Mouse (Mus musculus): ENCODE measurements around the gene Olfr525. TPM values are rescaled to one million over a fixed set of nuclear protein-coding genes. Genes with fewer than 3 reads are reported as not detected.

Olfr525 gene
- total RNA-seq (2014; rRNA removed): not detected in 2 replicates
- not detected in 2 replicates for polyA plus RNA-seq (2012; rRNA removed)

DNA sequence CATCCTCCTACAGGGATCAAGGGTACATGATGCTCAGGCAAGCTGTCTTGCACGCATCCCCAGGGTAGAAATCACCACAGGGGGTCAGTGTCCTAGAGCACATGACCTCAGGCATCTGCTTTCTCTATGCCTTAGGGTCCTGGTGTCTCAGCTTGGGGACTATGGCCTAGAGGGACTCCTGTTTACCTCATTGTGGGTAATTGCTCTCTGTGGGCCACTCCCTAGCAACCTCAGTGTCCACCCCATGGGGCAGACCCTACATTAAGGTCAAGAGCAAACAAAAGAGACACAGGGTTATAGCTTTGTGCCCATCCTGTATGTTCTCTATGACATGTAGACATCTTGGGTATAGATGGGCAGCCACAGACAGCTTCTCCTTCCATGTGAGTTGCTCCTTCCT lies at the start of gene Olfr525:
Gene Olfr525 (plus strand): TSS at position 301 of the 400 bp plus-strand sequence.
- no peak within 1 kb of the TSS for H3K27ac ChIP-seq (replicated peaks; ENCODE audit: insufficient read depth, low read depth, low read length)
- TF ChIP-seq CTCF (IDR thresholded peaks at IDR 0.05; ENCODE audit: low read depth, low read length): no peak
- TF ChIP-seq POLR2A (IDR thresholded peaks at IDR 0.05; ENCODE audit: extremely low read depth, insufficient read depth, low read length): no peak
- H3K4me3 ChIP-seq (ENCODE audit: insufficient read depth, low read depth, low read length): no peak within 1 kb of the TSS
- H3K36me3 ChIP-seq (ENCODE audit: control insufficient read depth, insufficient read depth, low read length): no peaks in the 10 kb centered on the region
- DNase-seq (ENCODE audit: extremely low read depth, low read depth, low spot score): no peak
- no peaks in the 10 kb centered on the region; the same call in 1 of the 2 replicates for H3K27me3 ChIP-seq (ENCODE audit: control insufficient read depth, insufficient read depth, low read length)
- no peak within 1 kb of the TSS for H3K9ac ChIP-seq (ENCODE audit: low read depth, low read length)
- no peaks in the 10 kb centered on the region for H3K4me1 ChIP-seq (ENCODE audit: control insufficient read depth, insufficient read depth, low read length)
- WGBS: 58% methylated on average over 1 of the region's 1 CpGs
- H3K79me2 ChIP-seq (ENCODE audit: control insufficient read depth, insufficient read depth, low read length): no peaks in the 10 kb centered on the region

DNA sequence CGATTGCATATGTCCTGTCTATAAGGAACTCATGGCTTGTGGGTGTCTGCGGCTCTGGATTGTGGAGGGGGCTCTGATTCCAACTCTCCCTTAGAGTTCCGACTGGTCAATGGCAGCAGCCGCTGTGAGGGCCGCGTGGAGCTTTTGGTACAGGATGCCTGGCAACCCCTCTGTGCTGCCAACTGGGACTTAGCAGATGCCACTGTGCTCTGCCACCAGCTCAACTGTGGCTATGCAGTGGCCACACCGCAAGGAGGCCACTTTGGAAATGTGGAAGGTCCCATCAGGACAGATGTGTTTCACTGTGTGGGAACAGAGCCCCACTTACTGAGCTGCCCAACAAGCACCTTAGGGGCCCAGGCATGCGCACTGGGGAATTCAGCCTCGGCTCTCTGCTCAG lies 24.9 kb upstream of the Olfr525 start:
- TF ChIP-seq CTCF (IDR thresholded peaks at IDR 0.05; ENCODE audit: low read depth, low read length): no peak
- TF ChIP-seq POLR2A (IDR thresholded peaks at IDR 0.05; ENCODE audit: extremely low read depth, insufficient read depth, low read length): no peak
- peaks cover 4% of the 10 kb centered on the region; the same call in 1 of the 2 replicates for H3K27me3 ChIP-seq (ENCODE audit: control insufficient read depth, insufficient read depth, low read length)
- no peak overlapping the region for H3K9ac ChIP-seq (ENCODE audit: low read depth, low read length)
- WGBS: 84% methylated on average over 9 of the region's 9 CpGs
- H3K79me2 ChIP-seq (ENCODE audit: control insufficient read depth, insufficient read depth, low read length): no peaks in the 10 kb centered on the region
- H3K4me1 ChIP-seq (ENCODE audit: control insufficient read depth, insufficient read depth, low read length): no peaks in the 10 kb centered on the region
- no peak for DNase-seq (ENCODE audit: extremely low read depth, low read depth, low spot score)
- no peak overlapping the region for H3K27ac ChIP-seq (replicated peaks; ENCODE audit: insufficient read depth, low read depth, low read length)
- H3K36me3 ChIP-seq (ENCODE audit: control insufficient read depth, insufficient read depth, low read length): no peaks in the 10 kb centered on the region
- no peak overlapping the region for H3K4me3 ChIP-seq (ENCODE audit: insufficient read depth, low read depth, low read length)

DNA sequence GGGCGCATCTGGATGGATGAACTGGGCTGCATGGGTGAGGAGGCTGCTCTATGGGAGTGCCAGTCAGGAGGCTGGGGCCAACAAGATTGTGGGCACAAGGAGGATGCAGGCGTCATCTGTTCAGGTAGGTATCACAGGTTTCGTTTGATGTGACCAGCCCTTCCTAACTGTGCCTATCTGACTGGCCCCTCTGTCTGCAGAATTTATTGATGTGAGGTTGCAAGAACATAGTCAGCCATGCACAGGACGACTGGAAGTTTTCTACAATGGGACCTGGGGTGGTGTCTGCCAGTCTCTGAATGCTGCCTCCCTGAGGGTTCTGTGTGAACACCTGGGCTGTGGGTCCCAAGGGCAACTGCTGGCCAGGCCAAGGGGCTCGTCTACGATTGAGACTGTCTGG lies 23.8 kb upstream of the Olfr525 start:
- no peak overlapping the region for H3K4me3 ChIP-seq (ENCODE audit: insufficient read depth, low read depth, low read length)
- no peaks in the 10 kb centered on the region for H3K79me2 ChIP-seq (ENCODE audit: control insufficient read depth, insufficient read depth, low read length)
- 64% methylated on average over 6 of the region's 6 CpGs for WGBS
- H3K27me3 ChIP-seq (ENCODE audit: control insufficient read depth, insufficient read depth, low read length): peaks cover 4% of the 10 kb centered on the region; the same call in 1 of the 2 replicates
- H3K9ac ChIP-seq (ENCODE audit: low read depth, low read length): no peak overlapping the region
- no peaks in the 10 kb centered on the region for H3K36me3 ChIP-seq (ENCODE audit: control insufficient read depth, insufficient read depth, low read length)
- TF ChIP-seq POLR2A (IDR thresholded peaks at IDR 0.05; ENCODE audit: extremely low read depth, insufficient read depth, low read length): no peak
- no peak for DNase-seq (ENCODE audit: extremely low read depth, low read depth, low spot score)
- no peak overlapping the region for H3K27ac ChIP-seq (replicated peaks; ENCODE audit: insufficient read depth, low read depth, low read length)
- H3K4me1 ChIP-seq (ENCODE audit: control insufficient read depth, insufficient read depth, low read length): no peaks in the 10 kb centered on the region

DNA sequence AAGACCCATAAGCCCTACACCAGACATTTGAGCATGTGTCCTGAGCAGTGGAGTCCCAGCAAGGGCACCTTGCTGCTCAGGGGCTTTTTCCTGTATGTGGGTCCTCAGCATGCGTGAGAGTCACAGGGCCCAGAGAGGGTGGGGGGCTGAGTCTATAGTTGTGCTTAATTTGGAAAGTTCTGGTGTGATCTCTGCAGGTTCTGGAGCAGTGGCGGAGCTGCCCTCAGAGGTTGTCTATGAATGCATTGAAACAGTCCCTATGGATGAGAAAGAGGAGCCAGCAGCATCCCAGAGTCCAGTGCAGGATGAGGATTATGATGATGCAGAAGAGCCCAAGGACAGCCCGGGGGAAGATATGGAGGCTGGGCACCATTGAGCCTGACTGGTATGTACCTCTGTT lies 21.2 kb upstream of the Olfr525 start:
- H3K9ac ChIP-seq (ENCODE audit: low read depth, low read length): no peak overlapping the region
- H3K27me3 ChIP-seq (ENCODE audit: control insufficient read depth, insufficient read depth, low read length): peaks cover 4% of the 10 kb centered on the region; the same call in 1 of the 2 replicates
- no peaks in the 10 kb centered on the region for H3K36me3 ChIP-seq (ENCODE audit: control insufficient read depth, insufficient read depth, low read length)
- DNase-seq (ENCODE audit: extremely low read depth, low read depth, low spot score): no peak
- H3K4me3 ChIP-seq (ENCODE audit: insufficient read depth, low read depth, low read length): no peak overlapping the region
- H3K27ac ChIP-seq (replicated peaks; ENCODE audit: insufficient read depth, low read depth, low read length): no peak overlapping the region
- no peaks in the 10 kb centered on the region for H3K4me1 ChIP-seq (ENCODE audit: control insufficient read depth, insufficient read depth, low read length)
- no peaks in the 10 kb centered on the region for H3K79me2 ChIP-seq (ENCODE audit: control insufficient read depth, insufficient read depth, low read length)
- WGBS: 90% methylated on average over 3 of the region's 3 CpGs
- no peak for TF ChIP-seq POLR2A (IDR thresholded peaks at IDR 0.05; ENCODE audit: extremely low read depth, insufficient read depth, low read length)
- TF ChIP-seq CTCF (IDR thresholded peaks at IDR 0.05; ENCODE audit: low read depth, low read length): no peak

DNA sequence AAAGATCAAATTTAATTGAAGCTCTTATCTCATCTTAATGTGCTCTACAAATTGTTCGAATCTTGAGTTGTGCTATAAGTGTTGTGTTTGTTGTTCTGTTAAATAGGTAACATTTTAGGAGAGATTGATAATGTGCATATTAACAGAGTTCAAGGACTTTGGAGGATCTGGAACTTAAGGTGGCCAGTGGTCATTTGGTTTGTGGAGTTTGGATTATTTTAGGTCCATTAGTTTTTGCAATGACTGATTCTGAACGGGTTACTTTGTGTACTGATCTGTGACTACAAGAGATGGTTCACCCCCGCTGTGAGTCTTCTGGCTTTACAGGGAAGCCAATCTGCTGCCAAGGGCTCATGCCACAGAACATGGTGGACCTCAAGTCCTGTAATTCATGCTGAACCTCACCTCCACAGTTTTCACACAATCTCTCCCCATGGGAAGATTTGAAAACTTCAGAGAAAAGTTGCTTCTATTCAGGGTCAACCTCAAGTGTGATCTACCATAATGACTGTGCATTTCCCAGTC lies 735 bp upstream of the Olfr525 start:
- H3K4me3 ChIP-seq (ENCODE audit: insufficient read depth, low read depth, low read length): no peak overlapping the region
- no peaks in the 10 kb centered on the region for H3K36me3 ChIP-seq (ENCODE audit: control insufficient read depth, insufficient read depth, low read length)
- no peak for DNase-seq (ENCODE audit: extremely low read depth, low read depth, low spot score)
- WGBS: 78% methylated on average over 3 of the region's 3 CpGs
- TF ChIP-seq CTCF (IDR thresholded peaks at IDR 0.05; ENCODE audit: low read depth, low read length) (no peak), POLR2A (IDR thresholded peaks at IDR 0.05; ENCODE audit: extremely low read depth, insufficient read depth, low read length) (no peak)
- H3K27ac ChIP-seq (replicated peaks; ENCODE audit: insufficient read depth, low read depth, low read length): no peak overlapping the region
- H3K79me2 ChIP-seq (ENCODE audit: control insufficient read depth, insufficient read depth, low read length): no peaks in the 10 kb centered on the region
- H3K4me1 ChIP-seq (ENCODE audit: control insufficient read depth, insufficient read depth, low read length): no peaks in the 10 kb centered on the region
- no peaks in the 10 kb centered on the region; the same call in 1 of the 2 replicates for H3K27me3 ChIP-seq (ENCODE audit: control insufficient read depth, insufficient read depth, low read length)
- H3K9ac ChIP-seq (ENCODE audit: low read depth, low read length): no peak overlapping the region

DNA sequence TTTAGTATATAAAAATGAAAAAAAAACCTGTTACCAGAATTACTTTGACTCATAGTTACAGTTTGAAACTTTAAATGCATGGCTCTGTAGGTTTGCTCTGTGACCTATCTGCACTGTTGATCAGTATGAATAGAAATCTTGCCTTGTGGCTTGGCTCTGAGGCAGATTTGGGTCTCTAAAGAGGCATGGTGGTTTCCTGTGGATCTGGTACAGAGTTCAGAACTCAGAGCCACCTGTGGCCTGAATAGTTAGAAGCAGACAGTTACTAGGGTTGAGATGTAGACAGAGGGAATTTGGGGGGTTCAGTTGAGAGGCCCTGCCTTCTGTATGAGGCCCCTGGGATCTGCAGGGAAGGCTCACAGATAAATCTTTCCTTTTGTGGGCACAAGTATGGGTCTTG lies 477 bp downstream of the Olfr525 start:
- Histone ChIP-seq H3K36me3 (ENCODE audit: control insufficient read depth, insufficient read depth, low read length) (no peaks in the 10 kb centered on the region), H3K27me3 (ENCODE audit: control insufficient read depth, insufficient read depth, low read length) (no peaks in the 10 kb centered on the region; the same call in 1 of the 2 replicates), H3K27ac (replicated peaks; ENCODE audit: insufficient read depth, low read depth, low read length) (no peak overlapping the region), H3K79me2 (ENCODE audit: control insufficient read depth, insufficient read depth, low read length) (no peaks in the 10 kb centered on the region), H3K4me3 (ENCODE audit: insufficient read depth, low read depth, low read length) (no peak overlapping the region), H3K9ac (ENCODE audit: low read depth, low read length) (no peak overlapping the region), H3K4me1 (ENCODE audit: control insufficient read depth, insufficient read depth, low read length) (no peaks in the 10 kb centered on the region)
- no peak for DNase-seq (ENCODE audit: extremely low read depth, low read depth, low spot score)
- TF ChIP-seq CTCF (IDR thresholded peaks at IDR 0.05; ENCODE audit: low read depth, low read length) (no peak), POLR2A (IDR thresholded peaks at IDR 0.05; ENCODE audit: extremely low read depth, insufficient read depth, low read length) (no peak)
